Mouse (Mus musculus): Measurements from ENCODE around the gene Apoc3.

Apoc3 gene

DNA sequence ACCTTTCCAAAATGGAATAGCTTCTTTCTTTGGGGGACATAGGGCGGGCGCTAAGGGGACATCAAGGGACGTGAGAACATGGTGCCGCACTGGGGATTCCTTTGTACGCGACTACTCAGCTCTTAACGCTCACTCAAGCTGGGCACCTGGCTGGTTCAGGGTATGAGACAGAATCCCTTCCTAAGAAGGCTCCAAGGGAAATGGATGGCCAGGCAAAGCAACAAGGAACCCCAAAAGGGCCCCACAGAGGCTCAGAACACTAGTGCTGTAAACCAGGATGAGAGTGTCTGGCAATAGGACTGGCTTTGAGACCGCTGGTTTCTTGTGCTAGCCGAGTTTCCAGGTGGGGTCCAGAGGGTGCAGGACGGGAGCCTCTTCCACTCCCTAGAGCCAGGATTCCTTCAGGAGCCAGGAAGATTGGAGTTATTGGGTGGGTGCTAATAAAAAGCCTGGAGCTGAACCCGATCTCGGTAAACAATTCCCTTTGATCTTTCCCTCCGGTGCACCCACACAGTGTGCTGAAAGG is 4.9 kb downstream of the Apoc3 start:
- no peak for DNase-seq (ENCODE audit: low read depth, low spot score)

DNA sequence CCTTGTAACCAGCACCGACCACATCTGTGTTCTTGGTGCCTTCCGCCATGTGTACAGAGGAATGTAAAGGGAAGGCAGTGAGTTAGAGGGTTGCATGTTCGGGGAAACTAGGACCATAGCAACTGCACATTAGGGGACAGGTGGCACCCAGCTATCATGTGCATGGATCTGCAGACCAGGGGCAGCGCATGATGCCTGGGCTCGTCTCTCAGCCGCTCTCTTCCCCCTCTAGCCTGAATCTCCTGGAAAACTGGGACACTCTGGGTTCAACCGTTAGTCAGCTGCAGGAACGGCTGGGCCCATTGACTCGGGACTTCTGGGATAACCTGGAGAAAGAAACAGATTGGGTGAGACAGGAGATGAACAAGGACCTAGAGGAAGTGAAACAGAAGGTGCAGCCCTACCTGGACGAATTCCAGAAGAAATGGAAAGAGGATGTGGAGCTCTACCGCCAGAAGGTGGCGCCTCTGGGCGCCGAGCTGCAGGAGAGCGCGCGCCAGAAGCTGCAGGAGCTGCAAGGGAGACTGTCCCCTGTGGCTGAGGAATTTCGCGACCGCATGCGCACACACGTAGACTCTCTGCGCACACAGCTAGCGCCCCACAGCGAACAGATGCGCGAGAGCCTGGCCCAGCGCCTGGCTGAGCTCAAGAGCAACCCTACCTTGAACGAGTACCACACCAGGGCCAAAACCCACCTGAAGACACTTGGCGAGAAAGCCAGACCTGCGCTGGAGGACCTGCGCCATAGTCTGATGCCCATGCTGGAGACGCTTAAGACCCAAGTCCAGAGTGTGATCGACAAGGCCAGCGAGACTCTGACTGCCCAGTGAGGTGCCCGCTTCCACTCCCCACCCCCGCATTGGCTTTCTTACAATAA is 5.6 kb downstream of the Apoc3 start:
- DNase-seq (ENCODE audit: low read depth, low spot score): peak; percentile 68

DNA sequence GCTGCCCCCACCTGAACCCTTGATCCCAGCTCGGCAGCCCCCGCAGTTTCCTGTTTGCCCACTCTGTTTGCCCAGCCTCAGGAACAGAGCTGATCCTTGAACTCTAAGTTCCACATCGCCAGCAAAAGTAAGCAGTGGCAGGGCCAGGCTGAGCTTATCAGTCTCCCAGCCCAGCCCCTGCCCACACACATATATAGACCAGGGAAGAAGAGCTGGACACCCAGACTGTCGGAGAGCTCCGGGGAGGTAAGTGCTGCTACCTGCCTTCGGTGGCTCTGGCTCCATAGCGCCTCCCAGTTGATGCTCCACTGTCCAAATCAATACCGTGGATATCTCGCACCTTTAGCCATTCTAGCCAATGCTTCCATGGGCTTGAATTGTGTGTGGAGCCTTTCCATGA is 6.9 kb downstream of the Apoc3 start, which contains the start of gene Apoa1:
Gene Apoa1 (plus strand): TSS at position 90 of the 400 bp plus-strand sequence.
- DNase-seq (ENCODE audit: low read depth, low spot score): no peak

DNA sequence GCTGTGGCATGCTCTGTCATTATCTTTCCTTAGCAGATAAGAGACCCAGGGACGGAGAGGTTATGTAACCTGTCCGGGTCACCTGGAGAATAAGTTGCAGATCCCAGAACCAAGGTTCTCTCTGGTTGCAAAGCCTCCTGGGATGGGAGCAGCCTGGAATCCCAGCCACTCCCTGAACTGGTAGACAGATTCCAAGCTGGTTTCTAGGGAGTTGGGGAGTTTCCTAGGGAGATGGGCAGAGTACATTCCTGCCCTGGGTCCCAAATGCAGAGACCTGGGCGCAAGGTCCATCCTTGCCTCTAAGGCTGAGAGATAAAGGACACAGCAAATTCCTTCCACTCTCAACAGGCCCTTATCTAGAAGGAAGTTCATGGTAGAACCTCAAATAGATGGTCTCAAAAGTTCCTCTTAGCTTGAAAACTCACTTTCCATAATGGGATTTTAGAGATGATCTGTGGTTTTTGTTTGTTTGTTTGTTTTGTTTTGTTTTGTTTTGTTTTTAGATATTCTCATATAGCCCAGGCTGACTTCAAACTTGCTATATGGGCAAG is 8.3 kb downstream of the Apoc3 start:
- no peak for DNase-seq (ENCODE audit: low read depth, low spot score)

DNA sequence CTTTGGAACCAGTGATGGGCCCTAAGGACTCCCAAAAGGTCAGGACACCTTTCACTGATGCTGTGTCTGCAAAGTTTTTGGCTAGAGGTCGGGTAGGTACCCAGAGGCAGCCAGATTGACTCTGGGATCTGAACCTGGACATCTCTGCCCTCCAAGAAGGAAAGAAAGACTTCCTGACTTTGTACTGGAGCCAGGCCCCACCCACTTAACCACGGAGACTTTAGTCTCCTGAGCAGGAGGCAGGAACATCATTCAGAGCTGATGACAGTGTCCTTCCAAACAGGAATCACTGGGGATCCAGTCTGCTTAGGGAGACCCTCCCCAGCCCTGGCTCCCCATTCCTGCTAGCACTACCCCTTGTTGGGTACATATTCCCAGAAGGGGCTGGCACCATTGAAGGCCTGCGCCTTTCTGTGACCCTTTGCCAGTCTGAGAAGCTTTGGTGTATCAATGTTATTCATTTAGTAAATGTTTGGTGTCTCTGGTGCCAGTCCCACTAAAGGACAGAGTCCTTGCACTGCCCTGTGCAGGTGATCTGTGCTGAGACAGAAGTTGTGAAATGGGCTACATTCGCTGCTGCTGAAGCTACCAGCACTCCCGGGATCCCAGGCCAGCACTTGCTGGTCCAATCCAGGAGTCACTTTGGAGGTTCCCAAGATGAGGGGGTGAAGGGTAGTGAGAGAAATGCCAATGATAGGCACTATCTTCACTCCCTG is 10.3 kb downstream of the Apoc3 start:
- DNase-seq (ENCODE audit: low read depth, low spot score): no peak

DNA sequence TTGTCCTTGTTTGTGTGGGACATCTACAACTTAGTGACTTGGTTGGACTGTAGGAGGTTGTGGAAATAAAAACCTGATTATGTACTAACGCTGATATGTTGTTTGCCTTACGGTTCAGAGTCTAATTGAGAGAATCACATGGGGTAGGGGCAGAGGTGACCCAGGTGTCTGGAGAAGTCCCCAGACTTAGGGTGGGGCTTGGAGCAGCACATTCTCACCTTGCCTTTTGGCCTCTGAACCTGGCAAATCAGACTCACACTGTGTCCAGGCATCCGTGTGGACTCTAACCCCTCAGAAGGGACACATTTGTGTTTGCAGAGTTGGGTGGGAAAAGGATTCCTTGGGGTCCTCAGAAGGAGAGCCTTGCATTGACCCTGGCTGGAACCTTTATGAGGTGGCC is 11.3 kb downstream of the Apoc3 start:
- DNase-seq (ENCODE audit: low read depth, low spot score): no peak

DNA sequence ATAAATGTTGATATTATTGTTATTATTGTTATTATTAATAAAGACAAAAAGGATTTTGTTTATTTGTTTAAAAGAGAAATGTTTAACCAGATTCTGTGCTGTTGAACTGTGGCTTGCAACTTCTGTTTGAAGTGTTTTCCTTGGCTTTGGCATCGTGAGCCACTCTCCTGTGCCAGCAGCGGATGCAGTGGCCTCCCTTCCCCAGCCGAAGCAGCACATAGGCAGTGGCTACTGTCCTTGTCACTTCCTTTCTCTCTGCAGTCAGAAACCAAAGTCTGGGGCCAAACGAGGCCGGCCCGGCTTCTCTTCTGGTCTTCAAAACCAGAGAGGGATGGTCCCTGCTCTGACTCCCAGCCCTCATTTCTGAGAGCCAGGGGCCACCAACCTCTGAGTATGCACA is 12.3 kb downstream of the Apoc3 start:
- DNase-seq (ENCODE audit: low read depth, low spot score): no peak

DNA sequence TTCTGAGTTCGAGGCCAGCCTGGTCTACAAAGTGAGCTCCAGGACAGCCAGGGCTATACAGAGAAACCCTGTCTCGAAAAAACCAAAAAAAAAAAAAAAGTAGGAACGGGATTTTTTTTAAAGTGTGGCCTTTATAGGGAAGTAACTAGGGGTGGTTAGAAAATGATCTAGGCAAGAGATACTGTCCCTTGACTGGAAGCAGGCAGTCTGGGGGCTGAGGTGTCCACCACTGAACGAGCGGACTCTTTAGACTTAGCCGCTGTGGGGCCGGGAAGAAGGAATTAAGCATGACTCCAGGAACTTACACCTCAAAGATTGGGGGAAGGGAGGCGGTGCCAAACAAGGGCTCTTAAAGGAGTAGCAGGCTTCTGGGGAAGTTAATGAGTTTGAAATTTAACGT is 17.3 kb downstream of the Apoc3 start:
- DNase-seq (ENCODE audit: low read depth, low spot score): no peak

DNA sequence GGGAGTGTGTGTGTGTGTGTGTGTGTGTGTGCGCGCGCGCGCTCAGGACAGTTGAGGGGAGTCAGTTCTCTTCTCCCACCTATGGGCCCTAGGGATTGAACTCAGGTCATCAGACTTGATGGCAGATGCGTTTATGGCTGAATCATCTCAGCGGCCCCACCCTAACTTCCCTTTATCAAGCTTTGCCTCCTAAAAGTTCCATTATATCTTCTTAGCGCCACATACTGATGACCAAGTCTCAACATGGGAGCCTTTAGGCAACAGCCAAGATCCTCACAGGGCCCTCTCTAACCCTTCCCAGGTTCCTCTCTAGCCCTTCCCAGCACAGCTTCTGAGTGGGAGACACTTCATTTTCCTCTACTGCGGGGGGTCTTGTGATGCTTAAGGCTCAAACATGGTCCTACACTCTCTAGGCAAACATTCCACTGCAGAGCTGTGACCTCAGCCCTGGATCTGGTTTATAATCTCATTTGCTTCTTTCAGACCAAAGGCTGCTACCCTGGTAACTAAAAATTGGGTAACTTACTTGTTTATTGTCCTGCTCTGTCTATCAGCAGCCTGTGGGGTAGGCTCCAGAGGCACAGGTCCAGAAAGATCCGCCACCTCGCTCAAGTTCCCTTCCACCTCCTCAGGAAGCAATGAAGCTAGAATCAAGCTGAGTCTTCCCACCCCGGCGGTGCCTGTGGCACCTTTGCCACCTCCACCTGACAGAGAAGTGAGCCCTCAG is 18.5 kb downstream of the Apoc3 start:
- DNase-seq (ENCODE audit: low read depth, low spot score): no peak

DNA sequence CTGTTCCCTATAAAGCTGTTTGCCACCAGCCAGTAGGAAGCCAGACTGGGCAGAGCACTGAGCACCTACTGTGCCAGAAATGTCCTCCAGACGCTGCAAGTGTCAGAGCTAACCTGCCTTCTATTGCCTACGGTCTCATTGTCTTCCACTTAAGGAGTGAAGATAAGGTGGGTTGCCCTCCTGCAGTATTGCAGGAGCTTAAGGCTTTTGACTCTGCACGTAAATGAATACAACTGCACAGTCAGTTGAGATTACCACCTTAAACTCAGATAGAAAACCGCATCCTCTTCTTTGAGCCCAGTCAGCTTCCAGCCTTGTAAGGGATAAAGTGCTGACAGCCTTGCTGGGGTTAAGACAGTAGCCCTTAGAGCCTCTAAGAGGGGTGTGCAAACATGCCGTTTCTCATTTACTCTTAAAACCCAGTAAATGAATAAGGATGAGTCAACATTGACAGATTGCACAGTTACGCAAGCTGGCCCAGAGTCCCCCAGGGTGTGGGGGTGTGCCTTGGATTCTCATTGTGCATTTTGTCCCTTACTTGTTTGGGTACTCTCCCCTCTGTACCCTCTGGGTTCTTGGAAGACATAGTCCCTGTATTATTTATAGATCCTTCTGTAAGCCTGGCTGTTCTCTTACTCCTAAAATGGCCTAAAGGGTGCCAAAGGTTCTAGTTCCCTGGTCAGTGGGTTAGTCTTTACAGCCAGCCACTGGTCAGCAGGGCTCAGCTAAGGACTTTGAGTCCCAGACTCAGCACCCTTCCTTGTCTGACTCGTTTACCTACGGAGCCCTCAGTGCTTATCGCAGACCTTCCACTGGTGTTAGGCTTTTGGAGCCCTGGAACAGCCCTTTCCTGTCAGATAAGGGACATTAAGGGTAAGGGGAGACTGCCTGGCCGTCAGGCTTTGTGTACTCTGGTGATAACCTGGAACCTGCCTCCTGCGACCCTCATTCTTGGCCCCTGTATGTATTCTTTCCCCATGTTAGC is 19.8 kb downstream of the Apoc3 start:
- no peak for DNase-seq (ENCODE audit: low read depth, low spot score)

DNA sequence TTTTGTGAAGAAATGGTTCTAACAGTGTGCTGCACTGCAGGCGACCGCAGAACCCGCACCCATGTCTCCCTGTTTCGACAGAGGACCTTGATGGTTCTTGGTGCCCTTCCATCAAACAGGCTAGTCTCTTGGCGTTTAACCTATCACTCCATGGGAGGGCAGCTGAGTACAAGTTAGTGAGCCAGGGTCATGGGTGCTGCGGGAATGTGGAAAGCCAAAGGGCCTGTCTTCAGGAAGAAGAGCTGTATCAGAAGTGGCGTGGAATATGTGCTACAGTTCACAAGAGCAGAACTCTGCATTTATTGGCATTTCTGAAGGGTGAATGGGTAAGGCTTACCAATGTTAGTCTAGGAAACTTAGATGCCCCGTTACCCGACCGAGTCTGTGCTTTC is 20.5 kb downstream of the Apoc3 start:
- DNase-seq (ENCODE audit: low read depth, low spot score): no peak

DNA sequence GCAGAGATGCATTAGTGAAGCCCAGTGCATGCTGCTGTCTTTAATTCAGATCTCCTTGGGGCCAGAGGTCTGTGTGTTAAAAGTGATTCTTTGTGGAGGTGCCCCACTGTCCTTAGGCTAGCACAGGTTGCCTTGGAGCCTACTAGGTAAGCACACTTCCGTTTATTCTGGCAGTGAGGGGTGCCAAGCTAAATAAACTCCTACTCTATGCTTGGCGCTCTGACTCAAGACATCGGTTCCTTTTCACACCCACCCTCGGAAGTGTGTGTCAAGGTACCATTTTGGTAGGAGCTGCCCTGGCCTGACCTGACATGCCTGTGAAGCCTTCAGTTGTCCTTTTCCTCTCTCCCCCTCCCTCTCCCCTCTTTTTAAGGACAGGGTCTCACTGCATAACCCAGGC is 21.2 kb downstream of the Apoc3 start:
- DNase-seq (ENCODE audit: low read depth, low spot score): no peak

DNA sequence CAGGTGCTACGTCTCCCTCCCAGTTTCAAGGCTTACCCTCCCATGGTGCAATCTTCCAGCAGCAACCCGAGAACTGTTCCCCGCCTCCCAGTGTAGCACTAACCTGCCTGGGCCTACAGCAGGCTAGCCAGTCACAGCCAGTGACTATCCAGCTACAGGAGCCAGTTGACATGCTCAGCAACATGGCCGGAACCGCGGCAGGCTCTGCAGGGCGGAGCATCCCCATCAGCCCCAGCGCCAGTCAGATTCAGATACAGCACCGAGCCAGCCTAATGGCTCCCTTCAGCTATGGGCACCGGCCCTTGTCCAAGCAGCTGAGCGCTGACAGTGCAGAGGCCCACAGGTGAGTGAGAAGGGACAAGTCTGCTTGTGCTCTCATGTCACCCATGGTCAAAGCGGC is 25.0 kb downstream of the Apoc3 start:
- DNase-seq (ENCODE audit: low read depth, low spot score): no peak

DNA sequence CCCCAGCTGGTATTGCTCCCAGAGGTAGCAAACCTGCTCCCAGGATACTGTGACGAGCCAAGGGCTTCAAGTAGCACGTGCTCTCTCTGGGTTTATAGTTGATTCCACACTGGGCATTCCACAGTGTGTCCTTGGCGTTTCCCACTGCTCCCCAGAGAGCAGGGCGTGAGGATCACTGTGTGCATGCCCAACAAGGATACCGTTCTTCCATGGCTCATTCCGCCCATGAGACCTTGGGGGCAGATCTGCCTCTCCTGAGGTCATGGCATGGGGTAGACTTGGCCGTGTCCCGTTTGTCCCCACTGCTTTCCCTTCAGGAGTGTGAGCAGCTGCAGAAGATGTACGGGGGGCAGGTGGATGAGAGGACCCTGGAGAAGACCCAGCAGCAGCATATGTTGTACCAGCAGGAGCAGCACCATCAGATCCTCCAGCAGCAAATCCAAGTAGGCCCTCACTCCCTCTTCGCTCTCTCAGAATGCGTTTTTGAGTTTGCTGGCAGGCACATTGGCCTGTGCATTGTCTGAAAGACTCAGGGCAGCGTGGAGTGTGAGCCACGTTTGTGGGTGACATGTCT is 26.9 kb downstream of the Apoc3 start:
- DNase-seq (ENCODE audit: low read depth, low spot score): no peak

DNA sequence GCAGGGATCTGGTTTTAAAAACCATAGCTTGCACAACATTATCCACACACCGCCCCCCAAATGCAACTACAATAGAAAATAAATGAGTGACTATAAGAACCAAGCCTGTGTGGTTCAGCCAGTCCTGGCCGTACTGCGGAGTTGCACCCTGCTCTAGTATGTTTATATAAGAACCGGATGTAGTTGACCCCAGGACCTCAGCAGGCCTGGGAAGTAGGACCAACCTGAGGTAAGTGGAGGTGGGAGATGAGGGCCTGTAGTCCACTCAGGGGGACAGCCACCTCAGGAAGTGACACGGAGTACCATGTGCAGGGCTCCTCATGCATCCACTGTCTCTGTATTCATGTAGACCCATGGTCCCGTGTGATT is 28.0 kb downstream of the Apoc3 start:
- DNase-seq (ENCODE audit: low read depth, low spot score): no peak

DNA sequence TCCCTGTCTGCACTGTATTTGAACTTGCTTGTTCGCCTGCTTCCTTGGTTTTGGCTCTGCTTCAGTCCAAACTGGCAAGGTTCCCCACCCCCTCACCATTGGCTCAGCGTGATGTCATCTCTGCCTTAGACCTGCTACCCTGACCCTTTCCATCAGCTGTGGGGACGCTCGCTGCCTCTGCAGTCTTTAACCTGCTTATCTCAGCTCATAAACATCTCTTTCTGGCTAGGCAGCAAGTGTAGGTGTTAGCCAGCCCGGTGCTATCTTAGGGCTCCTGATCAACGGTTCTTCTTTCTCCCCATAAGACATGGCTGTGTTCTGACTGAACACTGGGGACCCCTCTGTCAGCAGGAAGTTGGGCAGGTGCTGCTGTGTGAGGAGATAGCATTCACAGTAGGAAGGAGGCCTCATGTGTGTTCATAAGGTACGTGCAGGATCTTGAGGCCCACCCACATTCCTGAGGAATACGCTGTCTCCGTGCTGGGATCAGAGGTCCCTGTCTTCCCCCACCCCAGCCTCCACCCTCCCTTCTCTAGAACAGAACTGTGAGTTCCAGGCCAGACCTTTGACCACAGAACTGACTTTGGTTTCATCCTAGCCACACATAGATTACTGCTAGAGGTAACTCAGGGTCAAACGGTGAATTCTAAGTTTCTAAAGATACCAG is 28.5 kb downstream of the Apoc3 start:
- no peak for DNase-seq (ENCODE audit: low read depth, low spot score)

DNA sequence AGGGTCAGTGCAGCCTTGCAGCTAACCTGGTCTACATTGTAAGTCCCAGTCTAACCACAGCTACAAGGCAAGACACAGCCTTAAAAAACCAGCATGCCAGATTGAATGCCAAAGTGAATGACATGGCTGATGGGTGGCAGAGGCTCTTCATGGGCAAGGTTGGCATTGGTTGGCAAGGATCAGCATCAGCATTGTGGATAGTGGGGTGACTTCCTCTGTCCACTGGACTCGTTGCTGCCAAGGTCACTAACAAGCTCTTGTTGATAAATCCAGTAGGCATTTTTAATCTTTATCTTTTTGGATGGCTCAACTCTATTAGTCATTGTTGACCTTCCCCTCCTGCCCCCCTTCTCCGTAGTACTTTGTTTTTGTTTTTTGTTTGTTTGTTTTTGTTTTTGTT is 35.8 kb downstream of the Apoc3 start:
- DNase-seq (ENCODE audit: low read depth, low spot score): no peak

DNA sequence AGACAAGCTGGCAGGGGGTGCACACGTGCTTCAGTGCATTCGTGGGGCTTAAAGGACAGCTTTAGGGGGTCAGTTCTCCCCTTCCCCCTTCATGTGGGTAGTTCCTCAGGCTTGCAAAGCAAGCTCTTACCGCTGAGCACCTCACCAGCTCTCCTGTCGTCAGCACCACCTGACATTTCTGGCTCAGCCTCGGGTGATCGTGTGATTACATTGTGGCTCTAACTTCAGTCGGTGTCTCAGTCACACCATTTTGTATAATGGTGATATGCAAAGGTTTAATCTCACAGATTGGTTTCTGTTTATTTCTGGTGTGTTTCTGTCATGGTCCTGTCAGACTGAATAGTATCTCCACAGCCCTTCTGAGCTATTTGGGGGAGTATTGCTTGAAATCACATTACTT is 36.5 kb downstream of the Apoc3 start:
- no peak for DNase-seq (ENCODE audit: low read depth, low spot score)

DNA sequence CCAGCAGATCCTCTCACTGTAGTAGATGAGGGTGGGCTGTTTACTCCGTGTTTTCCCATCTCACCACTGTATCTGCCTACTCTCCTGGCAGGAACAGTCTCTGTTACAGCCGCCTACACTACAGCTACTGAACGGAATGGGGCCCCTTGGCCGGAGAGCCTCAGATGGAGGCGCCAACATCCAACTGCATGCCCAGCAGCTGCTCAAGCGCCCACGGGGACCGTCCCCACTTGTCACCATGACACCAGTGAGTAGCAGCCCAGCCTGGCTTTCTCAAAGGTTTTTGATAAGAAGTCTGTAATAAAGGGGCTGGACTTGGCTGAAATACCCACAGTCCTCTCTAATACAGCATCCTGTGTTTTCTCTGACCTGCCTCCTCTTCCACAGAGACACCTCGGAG is 37.0 kb downstream of the Apoc3 start:
- DNase-seq (ENCODE audit: low read depth, low spot score): peak; percentile 34

DNA sequence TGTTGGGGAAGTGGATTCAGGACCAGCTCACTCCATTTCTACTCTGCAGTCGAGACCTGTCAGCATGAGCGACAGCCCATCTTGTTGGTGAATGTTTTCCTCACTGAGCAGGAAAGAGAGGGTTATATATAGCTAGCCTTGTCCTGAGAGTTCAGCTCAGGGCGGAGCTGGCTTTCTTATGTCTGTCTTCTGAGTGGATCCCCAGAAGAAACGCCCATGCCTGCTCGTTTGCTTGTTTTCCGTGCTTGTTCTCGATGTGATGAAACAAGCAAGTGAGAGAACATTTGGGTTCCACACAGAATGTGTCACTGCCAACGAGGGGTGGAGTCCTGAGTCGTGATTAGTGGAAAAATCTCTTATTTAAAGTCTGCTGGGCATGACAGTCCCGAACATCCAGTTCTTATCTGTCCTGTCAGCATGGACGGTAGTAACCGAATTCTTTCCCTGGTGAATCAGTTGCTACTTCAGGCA is 38.7 kb downstream of the Apoc3 start:
- no peak for DNase-seq (ENCODE audit: low read depth, low spot score)

All from CD4-positive, CD25-positive, alpha-beta regulatory T cell, adult 2 months (primary cell).